Mouse (Mus musculus) cortical plate, adult 2 months (tissue): ENCODE measurements around the gene Htr3b.

Experiments
- CTCF ChIP-seq: fragments of 200-500 bp; IDR thresholded peaks from 2 replicates; pipeline ENCODE4 v1.5.1; 2011; ENCODE audit warnings: mild to moderate bottlenecking, control low read depth, low read length; ENCODE audit not compliant: insufficient read depth; ENCODE audit errors: extremely low read depth
- POLR2A ChIP-seq: fragments of 200-500 bp; IDR thresholded peaks from 2 replicates; pipeline ENCODE4 v1.6.1; 2011; ENCODE audit warnings: mild to moderate bottlenecking, low read length, control low read depth; ENCODE audit not compliant: insufficient read depth; ENCODE audit errors: extremely low read depth

GRCm38 (mm10) chr9:48994779-48995178 lies 30.0 kb upstream of the Htr3b start:
- no peak for TF ChIP-seq CTCF
- no peak for TF ChIP-seq POLR2A
